Mouse (Mus musculus): Measurements from ENCODE around the gene Copz1.

- TF ChIP-seq CTCF (conservative IDR thresholded peaks at IDR 0.05; ENCODE audit: low read length) = no peak
- no peak for TF ChIP-seq NANOG (IDR thresholded peaks at IDR 0.05; ENCODE audit: borderline replicate concordance, low read length)
Observed at GRCm38 (mm10) chr15:103227572-103227971, 44.9 kb upstream of the Copz1 start.

Measured in E14TG2a.4 (cell line).